Mouse (Mus musculus) testis, postnatal 14 days (tissue): Measurements from ENCODE around the gene Ubap2l.

Source experiments
- DNase-seq: peaks from one replicate; pipeline ENCODE4 v3.0.0; 2021; ENCODE audit warnings: low spot score

Gene Ubap2l

DNA sequence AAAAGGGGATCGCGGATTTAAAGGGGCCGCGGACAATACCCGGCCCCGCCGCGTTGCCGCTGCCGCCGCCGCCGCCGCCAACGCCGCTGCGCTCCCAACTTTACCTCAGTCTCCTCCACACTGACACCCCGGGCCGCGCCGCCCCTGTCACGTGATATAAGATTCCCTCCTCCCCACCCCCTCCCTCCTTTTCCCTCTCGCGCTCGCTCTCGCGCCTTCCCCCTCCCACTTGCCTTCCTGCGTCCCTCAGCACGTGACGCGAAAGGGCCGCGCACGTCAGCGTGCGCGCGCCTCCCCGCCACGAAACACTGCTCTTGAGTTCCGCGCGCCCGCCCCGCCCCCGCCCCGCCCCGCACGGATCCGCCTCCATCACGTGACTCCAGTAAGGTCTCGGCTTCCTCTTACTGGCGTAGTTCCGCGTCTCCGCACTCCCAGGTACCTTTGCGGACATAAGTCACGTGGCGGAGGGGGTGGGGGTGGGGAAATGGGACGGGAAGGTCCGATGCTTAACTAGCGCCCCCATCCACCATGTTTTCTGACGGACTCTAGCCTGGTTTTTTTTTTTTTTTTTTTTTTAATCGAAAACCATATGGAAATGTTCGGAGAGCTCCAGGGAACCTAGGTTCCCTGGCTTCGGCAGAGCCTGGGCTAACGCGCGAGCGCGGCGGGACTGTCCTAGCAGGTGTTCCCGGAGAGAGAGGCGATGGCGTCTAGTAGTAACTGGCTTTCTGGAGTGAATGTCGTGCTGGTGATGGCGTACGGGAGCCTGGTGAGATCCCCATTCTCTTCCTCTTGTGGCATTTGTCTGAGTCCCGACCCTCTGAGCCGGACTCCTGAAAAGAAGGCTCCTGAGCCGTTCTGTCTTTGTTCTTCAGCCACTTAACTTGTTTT lies at the start of gene Ubap2l:
Gene Ubap2l, minus strand, starts transcription at position 278 of the 891 bp plus-strand sequence.
- DNase-seq = peak; percentile 96

- DNase-seq = no peak
Measured at GRCm38 (mm10) chr3:90101673-90102072, 49.2 kb upstream of the Ubap2l start.

GRCm38 (mm10) chr3:90101010-90101409 lies 48.6 kb upstream of the Ubap2l start:
- DNase-seq = no peak

- DNase-seq = no peak
Measured at GRCm38 (mm10) chr3:90097928-90098327, 45.5 kb upstream of the Ubap2l start.

DNA sequence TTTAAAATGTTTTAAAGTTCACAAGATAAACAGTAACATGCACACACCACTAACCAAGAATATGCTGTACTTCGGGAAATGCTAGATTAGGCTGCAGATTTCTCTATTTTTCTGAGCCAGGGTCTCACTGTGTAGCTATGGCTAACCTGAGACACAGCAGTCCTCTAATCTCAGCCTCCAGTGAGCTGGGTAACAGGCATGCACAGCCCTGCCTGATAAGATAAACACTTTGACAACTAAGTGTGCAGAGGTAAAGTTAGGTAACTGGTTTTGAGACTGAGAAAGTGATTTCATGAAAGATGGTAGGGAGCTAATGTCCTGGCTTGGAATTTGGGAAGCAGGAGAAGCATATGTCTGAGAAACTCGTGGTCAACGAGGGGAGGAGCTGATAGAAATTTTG lies 42.0 kb upstream of the Ubap2l start:
- DNase-seq = no peak

- DNase-seq = peak; percentile 49
Measured at GRCm38 (mm10) chr3:90090892-90091291, 38.5 kb upstream of the Ubap2l start.

GRCm38 (mm10) chr3:90088617-90089016 lies 36.2 kb upstream of the Ubap2l start:
- DNase-seq = no peak

DNA sequence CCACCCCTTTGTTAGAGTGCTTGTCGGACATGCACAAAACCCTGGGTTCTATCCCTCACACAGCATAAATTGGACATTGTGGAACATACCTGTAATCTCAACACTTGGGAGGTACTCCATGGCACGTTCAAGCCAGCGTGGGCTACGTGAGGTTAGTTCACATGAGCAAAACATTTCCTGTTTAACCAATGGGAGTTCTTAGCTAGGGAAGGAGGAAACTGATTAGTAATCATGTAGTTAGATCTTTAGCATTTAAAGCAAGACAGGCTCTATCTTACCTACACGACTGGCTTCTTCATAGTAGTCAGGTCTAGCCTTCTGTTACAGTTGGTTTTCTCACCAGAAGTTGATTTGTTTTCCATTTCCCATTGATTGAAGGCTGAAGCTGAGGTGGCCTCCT lies 33.6 kb upstream of the Ubap2l start:
- DNase-seq = no peak

GRCm38 (mm10) chr3:90085281-90085680 lies 32.9 kb upstream of the Ubap2l start:
- no peak for DNase-seq

DNA sequence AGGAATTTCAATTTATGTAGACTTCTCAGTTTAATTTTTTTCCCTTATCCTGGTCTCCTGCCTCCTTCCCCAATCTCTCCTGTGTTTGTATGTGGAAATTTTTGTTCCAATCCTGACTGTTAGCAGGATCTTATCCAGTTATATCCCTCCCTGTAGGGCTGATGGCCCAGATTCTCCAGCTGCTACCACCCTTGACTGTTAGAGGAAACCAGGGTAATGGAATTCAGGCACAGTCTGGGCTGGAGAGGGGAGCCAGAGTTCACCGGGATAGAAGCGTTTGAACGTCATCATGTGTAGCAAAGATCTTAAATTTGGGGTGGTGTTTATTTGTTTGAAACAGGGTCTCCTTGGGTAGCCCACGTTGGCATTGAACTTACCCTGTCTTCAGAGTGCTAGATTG lies 32.4 kb upstream of the Ubap2l start:
- no peak for DNase-seq

GRCm38 (mm10) chr3:90083698-90084324 lies 31.4 kb upstream of the Ubap2l start:
- no peak for DNase-seq

- DNase-seq = no peak
Measured at GRCm38 (mm10) chr3:90083034-90083433, 30.6 kb upstream of the Ubap2l start.

DNA sequence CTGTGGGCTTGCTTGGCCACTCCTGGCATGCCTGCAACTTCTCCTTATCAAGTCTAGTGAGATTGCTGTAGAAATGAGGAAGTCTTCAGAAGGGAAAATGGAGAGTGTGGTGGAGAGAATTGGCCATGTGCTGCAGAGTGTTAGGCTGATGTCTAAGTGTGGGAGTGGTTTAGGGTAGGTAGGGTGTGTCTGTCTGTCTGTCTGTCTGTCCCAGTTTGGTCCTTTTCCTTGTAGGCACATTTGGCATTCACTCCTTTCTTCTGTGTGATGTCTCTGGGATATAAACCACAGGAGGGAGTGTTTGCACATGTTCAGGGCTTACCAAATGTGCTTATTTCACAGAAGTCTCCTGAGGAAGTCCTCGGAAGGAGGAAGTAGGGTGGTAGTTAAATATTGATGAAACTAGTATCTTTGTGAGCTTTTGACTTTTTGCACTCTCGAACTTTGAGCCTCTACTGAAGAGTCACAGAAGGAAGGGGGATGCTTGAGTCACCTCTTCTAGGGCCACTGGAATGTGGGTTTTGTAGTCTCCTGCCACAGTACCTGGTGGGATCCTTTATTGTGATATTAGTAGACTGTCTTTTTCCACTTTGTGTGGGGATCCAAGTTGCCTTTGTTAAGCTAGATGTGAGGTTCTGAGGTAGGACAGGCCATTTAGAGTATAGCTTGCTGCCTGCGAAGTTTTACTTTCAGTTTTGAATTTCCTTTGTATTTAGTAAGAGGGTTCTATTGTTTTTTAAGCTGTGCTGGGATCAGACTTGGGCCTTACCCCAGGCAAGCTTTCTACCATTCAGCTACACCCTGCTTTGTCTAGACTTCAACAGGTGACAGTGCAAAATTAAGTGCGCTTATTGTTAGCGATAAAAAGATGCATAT lies 29.2 kb upstream of the Ubap2l start:
- no peak for DNase-seq

- DNase-seq = no peak
Measured at GRCm38 (mm10) chr3:90080498-90080863, 28.1 kb upstream of the Ubap2l start.

GRCm38 (mm10) chr3:90079763-90080497 lies 27.5 kb upstream of the Ubap2l start:
- DNase-seq = peak; percentile 79

DNA sequence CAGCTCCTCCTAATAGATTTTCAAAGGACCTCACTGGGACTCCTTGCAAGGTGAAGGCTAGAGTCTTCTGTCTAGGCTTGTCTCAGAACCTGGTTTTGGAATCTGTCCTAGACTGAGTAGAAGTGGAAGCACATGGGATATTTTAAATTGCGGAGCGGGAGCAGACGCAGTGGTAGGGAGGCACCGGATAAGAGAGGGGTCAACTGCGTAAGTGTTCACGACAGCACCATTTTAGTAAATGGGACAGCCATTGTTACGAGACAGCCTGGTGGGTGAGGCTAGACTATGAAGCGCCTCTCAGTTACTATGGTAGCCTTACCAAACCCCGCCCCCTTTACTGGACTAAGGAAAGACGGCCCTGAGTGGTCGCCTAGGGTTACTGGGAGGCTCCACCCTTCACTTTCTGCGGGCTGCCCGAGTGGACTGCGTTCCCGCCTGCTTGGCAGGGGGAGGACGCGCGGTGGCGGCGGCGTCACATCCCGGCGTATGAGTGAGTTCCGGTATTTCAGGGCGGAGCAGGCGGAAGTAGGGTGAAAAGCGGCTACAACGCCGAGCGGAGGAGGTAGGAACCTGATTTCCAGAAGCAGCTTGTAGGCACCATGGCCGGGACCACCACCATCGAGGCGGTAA lies 26.8 kb upstream of the Ubap2l start:
- DNase-seq = peak; percentile 93

GRCm38 (mm10) chr3:90078224-90078623 lies 25.8 kb upstream of the Ubap2l start:
- DNase-seq = no peak

DNA sequence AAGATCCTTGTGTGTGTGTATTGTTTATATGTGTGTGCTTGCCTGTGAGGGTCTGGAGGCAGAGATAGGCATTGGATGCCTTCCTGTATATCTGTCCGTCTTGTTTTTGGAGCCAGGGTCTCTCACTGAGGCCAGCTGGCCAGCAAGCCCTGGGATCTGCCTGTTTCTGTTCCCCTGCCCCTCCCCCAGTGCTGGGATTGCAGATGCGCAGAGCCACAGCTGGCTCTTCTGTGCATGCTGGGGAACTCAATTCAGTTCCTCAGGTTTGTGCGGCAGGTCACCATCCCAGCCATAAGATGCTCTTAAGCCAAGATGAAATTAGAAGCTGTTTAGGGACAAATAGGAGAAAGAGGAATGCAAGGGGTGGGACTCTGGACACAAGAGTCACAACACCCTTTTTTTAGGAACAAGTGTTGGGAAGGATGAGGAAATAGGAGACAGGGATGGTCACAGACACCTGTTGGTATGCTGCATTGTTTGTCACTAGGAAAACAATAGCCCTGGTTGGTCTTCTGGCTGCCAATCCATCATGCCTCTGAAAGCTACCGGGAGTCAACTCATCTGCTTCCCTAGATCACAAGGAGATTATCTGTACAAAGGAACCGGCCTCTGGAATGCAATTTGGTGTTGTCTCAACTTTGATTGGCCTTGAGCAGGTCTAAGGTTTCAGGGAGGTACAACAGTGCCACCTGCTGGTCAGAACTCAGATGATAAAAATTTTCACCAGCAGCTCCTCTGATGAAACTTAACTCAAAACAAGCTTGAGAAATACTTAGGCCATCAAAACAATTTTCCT lies 24.7 kb upstream of the Ubap2l start:
- peak; percentile 64 for DNase-seq

DNA sequence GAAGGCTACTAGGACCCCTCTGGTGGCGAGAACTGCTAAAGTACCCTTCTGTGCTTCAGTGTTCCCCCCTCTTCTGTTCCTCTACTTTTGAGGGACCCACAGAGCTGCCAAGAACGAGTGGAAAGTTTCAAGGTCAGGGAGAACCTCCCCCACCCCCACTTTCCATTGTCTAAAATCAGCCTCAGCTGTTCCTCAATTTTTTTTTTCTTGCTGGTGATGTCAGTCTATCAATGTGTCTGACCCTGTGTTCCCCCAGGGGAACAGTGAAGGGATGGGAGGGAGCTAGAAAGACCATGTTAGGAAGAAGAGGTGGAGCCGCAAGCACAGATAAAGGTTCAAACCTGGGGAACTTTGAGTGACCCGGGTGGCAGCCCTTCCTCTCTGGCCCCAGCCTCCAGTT lies 19.9 kb upstream of the Ubap2l start, which contains the start of gene Tpm3:
Gene Tpm3, plus strand, starts transcription at position 356 of the 400 bp plus-strand sequence.
- no peak for DNase-seq

GRCm38 (mm10) chr3:90069688-90070087 lies 17.3 kb upstream of the Ubap2l start:
- DNase-seq = no peak
